Mouse (Mus musculus) urinary bladder, adult 18-20 months (tissue): ENCODE results near the gene Smad5.
A peak's percentile ranks its signal among the peaks of the same experiment; 100 is the strongest.

Experiments
- DNase-seq, 2 experiments: peaks; one replicate each; pipeline ENCODE4 v3.0.0; 2022; ENCODE audit warnings: low spot score in 2 of 2, mixed read lengths in 2 of 2

The Smad5 gene

DNA sequence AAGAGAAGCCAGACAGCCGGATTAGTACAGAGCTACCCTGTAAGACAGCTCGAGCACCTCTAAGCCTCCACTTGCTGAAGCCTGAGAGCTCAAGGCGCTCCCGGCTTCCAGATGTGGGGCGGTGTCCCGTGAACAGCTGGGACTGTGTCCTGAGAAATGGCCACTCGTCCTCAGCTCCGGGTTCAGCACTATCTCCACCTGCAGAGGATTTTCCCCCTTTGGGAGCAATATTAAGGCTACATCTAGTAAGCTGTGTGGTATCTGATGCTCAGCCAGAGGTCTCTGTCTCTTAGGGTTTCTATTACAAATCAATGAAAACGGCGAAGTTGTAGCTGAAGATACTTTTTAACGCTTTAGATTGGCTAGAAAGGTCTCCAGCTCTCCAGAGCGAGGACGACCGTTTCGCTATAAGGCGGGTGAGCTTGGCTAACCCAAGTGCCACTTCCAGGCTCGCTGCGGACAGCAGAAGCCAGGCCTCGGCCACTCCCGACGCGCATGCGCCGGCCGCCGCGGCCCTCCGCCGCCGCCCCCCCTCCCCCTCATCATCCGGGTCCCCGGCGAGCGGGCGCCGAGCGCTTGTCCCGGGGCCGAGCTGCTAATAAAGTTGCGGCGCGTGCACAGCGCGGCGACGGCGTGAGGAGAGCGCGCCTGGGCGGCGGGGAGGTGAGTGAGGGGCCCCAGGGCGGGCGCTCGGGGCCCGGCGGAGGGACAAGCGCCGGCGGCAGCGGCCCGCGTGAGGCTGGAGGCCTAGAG is at the start of gene Smad5:
Gene Smad5, plus strand, starts transcription at position 542 of the 753 bp plus-strand sequence.
- DNase-seq = peak; percentile 68 to 82

DNA sequence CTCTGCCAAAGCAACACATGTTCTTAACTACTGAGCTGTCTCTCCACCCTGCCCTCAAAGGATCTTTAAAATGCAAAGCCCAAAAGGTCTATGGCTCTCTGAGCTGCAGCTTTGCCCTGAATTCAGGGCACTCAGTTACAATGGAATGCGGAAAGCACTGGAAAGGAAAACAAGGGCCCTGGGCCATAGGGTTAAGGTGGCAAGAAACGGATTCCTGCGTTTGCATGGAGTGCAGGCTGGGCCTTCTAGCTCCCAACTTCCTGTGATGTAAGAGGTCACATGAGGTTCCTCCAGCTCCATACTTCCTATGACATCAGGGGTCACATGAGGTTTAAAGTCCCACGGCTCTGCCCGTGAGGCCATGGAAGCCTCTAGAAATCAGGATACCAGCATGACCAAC is 48.6 kb upstream of the Smad5 start:
- DNase-seq = no peak

DNA sequence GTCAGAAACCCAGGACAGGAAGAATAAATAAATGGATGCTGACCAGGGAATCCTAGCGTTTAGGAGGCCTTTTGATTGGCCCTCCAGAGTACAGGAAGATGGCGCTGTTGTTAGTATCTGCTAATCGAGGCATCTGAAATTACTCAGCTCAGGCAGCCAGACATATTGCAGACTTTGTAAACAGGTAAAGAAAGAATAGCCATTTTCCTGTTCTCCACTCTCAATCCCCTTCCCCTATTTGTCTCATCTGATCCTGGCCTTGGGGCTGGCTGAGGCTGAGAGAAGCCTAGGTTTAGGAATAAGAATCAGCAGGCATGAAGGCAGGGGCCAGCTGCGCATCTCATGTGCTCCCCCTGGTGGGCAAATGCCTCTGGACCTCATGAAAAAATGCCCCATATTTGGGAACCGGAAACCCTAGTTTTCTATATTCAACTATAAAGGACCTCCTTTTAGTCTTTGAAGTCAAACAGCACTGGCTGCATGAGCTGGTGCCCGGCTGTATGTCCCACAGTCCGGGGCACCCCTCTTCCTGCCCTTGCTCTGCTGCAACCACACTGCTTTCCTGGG is 44.8 kb upstream of the Smad5 start:
- peak; percentile 58 to 65 for DNase-seq

DNA sequence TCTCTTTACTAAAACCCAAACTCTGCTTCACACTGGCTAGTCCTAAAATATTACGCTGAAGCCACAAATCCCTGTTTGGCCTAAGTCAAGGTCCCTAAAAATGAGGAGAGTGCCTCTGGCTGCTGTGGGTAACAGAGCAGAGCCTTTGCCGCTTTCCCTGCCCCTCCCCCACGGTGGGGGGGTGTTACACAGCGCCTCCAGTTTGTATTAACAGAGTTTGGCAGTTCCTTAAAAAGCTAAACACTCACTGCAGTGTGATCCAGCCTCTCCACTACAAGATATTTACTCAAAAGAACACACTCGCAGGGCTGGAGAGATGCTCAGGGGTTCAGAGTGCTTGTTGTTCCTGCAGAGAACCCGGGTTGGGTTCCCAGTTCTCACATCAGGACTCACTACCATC is 43.9 kb upstream of the Smad5 start:
- DNase-seq = no peak

DNA sequence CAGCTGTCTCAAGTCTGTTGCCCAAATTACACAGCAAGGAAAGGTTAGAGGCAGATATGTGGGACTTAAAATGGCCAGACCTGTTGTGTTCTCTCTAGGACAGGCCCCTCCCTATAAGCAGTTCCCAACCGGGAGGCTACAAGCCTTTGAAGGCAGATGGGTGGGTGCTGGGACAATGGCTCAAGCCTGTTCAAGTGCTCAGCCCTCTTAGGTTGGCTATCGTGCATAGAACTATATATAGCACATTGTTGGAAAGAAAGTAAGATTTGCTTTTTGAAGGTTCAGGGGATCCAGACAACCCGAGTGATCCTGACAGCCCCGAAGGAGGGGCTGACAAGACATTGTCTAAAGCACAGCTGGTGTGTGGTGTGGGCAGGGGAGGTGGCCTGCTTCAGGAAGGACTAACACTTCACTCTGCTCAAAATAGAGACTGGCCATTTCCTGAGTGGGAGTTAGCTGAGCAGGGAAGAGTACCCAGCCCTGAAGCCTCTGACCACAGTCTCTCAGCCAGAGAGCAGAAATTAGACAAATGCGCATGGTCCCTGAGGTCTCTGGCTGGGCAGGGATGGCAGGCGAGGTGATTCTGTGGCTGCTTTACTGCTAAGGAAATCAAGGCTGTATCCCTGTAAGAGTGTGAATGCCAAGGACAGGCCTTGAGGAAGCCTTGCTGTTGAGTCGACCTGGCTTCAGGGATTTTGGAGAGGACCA is 40.7 kb upstream of the Smad5 start:
- no peak for DNase-seq

DNA sequence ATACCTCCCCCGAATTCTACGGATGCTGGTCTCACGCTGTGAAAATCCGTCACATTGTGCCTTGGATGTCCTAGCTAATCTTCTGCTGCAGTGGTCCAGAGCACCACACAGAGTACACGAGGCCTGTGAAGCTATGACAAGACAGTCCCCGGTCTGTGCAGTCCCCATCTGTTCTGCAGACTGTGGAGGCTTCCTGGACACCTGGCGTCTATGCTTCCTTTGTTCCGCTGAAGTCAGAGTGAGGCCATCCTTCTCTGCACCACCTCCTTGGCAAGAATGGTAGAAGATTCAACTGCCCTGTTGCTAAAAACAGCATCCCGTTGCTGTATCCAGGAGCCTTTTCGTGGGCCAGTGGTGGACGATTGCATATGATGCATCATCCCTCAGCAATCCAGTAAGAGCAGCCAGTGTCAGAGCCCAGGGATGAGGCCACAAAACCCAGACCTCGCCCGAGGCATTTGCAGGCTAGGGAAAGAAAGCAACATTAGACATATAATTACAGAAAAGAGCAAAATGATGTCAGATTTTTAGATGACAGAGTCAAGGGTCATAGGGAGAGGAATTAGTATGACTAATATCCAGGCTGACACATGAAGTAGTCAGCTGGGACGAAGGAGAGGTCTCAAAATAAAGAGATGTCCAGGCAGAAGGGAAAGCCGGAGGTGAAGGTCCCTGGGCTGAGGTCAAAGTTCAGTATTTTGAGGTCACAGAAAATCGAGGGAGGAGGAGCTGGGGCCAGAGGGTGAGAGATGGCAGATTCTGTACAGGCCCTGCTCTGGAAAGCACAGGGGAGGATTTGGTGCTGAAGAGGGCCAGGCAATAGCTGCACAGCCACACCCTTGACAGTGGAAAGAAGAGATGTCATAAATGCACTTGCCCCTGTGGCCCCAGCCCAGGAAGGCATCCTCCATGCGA is 38.3 kb upstream of the Smad5 start:
- DNase-seq = no peak

DNA sequence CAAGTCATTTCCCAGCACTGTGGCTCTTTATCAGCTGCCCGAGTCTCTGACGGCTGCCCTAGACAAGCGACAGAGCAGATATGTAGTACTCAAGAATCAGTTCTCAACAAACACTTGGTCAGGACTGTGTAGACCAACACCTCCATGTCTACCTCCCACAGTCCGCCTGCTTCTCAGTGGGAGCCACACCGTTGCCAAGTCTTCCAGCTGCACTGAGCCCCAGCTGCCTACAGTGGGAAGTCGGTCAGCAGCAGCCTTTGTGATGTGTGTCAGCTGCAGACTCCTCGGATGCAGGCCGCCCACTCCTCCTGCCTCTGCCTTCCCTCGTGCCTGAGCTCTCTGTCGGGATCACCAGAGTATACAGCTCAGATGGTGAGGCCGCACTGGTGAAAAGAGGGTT is 31.6 kb upstream of the Smad5 start:
- no peak for DNase-seq

DNA sequence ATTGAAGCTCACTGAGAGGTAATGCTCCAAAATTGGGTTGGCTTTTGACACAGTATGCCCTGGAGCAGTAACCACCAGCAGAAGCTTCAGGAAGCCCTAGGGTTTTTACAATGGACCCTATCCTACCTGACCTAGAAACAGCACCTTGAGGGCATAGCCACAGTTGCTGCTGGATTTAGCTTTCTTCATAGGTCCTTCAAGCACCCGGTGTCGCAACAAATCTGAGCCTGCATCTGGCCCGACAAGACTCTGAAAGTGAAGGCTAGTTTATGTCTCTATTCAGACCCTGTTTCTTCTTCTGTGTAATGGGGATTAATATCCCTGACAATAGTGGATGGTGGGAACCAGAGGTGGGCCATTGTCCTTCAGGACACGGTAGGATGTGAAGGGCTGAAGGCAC is 25.1 kb upstream of the Smad5 start:
- DNase-seq = no peak

DNA sequence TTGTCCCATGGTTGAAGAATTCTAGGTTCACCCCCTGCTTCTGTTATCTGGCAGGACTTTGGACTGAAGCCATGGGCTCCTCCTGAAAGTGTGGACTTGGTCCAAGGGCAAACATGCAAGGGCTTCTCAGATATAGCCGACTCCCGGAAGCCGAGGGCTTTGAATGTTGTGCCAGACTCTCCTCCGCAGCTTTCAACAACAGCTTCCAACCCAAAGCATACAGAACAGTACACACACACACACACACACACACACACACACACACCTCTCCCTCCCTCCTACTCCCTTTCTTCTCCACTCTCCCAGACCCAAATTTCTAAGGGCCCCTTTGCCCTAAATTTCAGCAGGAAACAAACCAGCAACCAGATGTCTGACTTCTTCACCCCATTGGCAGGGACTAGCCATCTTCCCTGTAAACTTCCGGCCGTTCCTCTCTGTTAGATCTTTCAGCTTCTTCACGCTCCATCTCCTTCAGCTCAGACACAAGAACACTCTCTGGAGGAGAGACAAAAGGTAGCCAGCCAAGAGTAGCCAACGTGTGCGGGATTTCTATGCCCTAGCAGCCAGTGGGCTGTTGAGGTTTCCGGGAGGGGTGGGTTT is 24.5 kb upstream of the Smad5 start:
- no peak for DNase-seq

DNA sequence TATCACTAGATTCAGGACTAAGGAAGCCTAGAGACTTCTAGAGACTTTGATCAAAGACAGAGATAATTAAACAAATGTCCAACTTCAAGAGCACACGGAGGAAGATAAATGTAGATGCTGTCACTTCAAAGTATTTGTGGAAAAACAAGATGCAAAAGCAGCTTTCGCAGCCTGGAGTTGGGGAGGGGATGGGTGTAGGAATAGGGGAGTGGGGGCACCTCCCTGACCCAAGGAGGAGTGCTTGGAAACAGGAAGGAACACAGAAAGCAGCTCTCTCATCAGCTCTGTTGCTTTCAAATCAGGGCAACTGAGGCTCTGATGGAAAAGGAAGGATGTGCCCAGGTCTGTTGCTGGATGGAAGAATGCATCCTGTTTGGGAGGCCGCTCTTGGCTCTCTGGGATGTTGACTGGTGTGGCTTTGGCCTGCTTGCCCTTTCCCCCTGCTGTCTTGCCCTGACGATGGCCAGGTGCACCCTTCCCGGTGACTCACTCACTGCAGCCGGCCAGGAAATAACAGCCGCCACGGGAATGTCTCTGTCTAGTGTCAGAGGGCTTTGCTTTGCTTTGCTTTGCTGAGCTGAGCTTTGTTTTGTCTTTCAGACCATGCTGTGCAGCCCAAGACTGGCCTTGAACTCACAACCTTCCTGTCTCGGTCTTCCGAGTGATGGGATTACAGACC is 23.8 kb upstream of the Smad5 start:
- DNase-seq = no peak

DNA sequence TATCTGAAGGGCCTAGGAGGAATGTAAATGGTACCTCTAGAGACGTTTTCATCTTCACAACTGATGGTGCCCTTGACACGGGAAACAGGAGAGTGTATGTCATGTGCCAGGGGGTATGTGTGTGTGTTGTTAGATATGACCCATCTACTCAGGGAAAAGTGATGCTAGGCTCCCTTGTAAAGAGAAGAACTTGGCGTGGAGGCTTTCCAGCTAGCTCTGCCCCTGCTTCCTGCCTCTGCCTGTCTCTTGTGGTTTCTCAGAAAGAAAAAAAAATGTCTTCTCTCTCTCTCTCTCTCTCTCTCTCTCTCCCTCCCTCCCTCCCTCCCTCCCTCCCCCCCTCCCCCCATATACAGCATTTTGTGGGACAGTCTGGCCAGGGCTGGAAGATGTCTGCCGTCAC is 20.9 kb upstream of the Smad5 start:
- DNase-seq = no peak

DNA sequence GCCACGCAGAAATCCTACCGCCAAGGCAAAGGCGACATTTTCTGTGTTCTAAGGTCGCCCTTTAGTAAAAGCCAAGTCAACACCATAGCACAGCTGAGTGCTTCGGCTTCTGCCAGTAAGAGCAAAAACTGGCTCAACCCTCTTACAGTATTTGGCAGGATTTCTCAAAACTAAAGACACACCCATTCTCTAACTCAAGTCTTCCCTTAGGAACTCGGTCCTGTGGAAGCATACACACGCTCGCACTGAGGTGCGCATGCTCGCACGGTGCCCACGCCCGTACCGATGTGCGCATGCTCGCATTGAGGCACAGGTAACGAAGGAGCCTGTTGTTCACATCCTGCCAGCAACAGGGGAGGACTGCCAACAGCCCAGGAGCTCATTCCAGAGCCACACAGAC is 20.5 kb upstream of the Smad5 start:
- peak in 1 of 2 experiments; percentile 43 for DNase-seq

DNA sequence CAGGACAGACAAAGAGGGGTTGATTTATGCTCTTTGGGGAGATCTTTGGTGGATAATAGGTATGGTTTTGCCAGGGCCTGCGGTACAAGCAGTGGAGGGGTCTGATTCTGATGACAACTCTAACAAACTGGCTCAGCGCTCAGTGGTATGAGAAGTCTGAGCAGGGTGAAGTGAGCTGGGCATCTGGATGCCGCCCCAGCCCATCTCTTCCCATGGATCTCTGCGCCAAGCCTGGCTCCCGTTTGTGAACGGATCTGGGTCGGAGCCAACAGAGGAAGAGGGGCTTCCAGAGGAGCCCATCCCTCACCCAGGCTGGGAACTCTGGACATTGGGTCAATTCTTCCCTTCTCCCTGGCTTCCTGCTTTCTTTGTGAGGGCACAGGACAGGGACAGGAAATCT is 19.5 kb upstream of the Smad5 start:
- no peak for DNase-seq

DNA sequence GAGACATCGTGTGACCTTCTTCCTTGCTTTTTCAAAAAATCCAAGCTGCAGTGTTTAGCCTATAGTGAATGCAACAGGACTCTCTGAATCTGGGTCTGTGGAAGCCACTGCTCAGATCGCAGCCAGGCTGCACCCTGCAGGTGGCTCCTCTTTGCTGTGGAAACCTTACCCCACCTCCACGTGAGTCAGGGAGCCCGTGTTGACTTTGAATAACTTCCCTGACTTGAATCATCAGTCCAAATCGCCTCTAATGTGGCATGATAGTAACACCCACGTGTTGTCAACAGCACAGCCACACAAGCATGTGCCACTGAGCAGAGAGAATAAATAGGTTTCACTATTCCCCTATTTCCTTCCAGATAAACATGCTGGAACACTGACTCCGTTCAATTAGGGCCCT is 10.8 kb upstream of the Smad5 start:
- DNase-seq = peak in 1 of 2 experiments; percentile 24

DNA sequence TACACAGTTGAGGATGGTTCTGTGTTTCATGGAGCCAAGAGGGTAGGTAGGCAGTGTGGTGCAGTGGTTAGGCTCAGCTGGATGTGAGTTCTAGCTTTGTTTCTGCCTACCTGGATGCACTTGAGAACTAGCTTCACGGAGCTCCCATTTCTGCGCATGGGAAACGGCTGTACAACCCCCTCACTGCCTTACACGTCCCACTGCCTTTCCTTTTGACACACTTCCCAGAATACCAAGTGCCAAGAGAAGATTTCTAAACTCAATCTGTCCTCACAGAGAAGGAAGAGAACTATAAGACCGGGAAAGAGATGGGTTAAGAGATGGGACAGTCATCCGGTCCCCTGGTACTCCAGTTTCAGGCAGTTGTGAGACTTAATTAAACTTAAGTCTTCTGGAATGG is 10.2 kb upstream of the Smad5 start:
- DNase-seq = no peak

DNA sequence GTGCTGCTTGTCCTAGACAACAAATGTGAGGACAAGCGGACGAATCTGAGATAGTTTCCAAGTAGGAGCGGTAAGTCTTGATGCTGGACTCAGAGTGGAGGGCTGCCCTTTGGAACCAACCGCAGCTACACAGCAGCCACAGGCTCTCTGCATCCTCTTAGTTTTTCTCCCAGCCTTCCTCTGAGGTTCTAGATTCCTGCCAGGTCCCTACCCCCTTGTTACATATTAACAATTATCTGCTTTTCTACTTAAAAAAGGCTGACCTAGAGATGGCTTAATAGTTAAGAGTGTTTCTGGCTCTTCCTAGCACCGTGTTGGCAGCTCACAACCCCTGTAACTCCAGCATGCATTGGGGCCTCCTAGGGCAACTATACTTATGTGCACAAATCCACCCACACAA is 7.1 kb upstream of the Smad5 start:
- DNase-seq = no peak

DNA sequence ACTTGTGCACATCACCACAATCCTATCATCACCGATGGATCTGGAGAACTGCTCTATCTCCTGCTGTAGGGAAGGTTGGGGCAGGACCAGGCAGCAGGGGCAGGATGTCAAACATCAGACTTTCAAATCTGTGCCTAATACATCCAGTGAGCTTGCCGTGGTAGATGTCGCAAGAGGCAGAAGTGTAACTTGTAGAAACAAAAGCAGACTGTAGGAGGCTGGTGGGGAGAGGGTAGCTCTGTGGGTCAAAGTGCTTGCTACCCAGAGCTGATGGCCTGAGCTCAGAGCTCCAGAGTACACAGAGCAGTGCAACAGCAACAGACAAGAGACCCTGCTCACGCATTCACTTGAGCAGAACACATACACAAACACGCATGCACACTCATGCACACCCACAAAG is 6.1 kb upstream of the Smad5 start:
- no peak for DNase-seq

DNA sequence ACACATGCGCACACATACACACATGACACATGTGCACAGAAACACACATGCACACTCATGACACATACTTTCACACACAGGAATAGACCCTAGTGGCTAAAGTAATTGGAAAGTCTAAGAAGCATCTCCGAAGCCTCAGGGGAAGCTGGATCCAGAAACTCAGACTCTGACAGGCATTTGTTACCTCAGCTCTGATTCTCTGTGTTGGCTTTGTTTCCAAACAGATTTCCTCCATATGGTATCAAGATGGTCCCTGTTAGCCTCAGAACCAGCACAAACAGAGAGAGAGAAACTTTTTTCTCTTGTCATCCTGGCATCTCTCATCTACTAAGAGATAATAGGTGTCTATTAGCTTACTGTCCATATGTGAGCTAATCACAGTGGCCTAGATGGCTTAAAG is 5.6 kb upstream of the Smad5 start:
- no peak for DNase-seq

DNA sequence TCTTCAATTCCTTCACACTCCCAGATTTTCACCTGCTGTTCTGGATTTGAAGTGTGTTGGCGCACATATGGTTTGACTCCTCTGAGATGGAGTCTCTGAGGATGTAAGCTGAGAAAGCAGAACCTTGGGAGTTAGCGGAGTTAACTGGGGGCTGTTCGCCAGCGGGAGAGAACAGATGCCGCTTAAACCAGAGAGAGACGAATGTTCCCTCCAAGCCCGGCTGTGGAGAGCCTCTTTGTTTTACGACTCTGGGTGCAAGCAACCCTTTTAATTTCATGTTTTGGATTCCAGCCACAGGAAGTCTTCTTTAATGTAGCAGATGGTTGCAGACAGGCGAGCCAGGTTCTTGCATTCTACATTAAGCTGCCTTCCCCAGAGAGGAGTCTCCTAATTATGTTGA is 4.4 kb upstream of the Smad5 start:
- DNase-seq = no peak

DNA sequence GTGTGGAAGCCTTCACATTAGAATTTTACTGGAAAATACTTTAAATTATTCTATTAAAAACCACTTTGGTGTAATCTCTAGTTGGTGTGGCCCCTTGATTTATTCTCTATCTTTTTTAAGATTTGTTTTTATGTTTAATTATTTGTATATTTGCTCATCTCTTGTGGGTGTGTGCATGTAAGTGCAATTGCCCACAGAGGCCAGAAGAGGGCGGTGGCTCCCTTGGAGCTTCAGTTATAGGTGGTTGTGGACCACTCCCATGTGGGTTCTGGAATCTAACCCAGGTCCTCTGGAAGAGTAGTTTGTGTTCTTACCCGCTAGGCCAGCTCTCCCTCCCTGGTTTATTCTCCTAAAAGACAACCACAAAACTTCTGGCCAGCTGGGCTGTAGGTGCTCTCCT is 3.4 kb upstream of the Smad5 start:
- no peak for DNase-seq

DNA sequence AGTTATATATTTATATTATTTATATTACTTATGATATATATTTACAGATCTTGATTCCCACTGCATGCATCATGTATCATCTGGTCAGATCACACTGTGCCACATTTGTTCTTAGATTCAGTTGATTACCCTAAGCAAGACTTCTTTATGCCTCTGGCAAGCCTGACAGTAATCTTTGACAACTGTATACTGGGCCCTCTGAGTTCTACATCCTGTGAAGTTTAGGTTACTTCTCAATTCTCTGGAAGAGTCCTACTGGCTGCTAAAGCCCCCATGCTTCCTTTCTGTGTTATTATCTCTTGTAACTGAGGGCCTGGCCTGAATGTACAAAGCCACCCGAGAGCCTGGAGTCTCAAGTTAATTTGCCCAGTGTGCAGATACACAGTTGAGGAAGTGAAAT is 1.8 kb upstream of the Smad5 start:
- DNase-seq = no peak
